Mouse (Mus musculus) spleen, adult 2 months (tissue): ENCODE results near the gene Pros1.

ENCODE experiments used
- CTCF ChIP-seq: fragments of 200-500 bp; IDR thresholded peaks from 2 replicates; pipeline ENCODE4 v1.5.1; 2011; ENCODE audit warnings: mild to moderate bottlenecking, inconsistent platforms; ENCODE audit not compliant: insufficient read depth, insufficient read length, insufficient replicate concordance; ENCODE audit errors: extremely low read depth
- POLR2A ChIP-seq: fragments of 200-500 bp; IDR thresholded peaks from 2 replicates; pipeline ENCODE4 v1.6.1; 2011; ENCODE audit warnings: low read depth, low read length, inconsistent platforms

GRCm38 (mm10) chr16:62845341-62845740 is 8.8 kb upstream of the Pros1 start:
- TF ChIP-seq CTCF (no peak), POLR2A (no peak)
